Mouse (Mus musculus) midbrain, postnatal 0 days (tissue): ENCODE measurements around the gene Prkacb. TPM values are rescaled to one million over a fixed set of nuclear protein-coding genes. Genes with fewer than 3 reads are reported as not detected.

Experiments
- ATAC-seq: fragments of 200-750 bp; cut with Nextera tagmentation; 2 replicates; pipeline ENCODE4 v1.8.0; 2017; ENCODE audit warnings: moderate number of reproducible peaks, mild to moderate bottlenecking, moderate TSS enrichment, moderate library complexity; ENCODE audit not compliant: low FRiP score
- DNase-seq: peaks from one replicate; pipeline ENCODE4 v3.0.0-alpha.2; 2015; ENCODE audit warnings: low spot score
- H3K27ac ChIP-seq: fragments of 300-500 bp; sonication (generic); 2 replicates; pipeline ENCODE4 v1.5.1; 2014; ENCODE audit warnings: low read depth, mild to moderate bottlenecking, low read length, mixed read lengths
- H3K27me3 ChIP-seq: fragments of 300-500 bp; sonication (generic); 2 replicates; pipeline ENCODE4 v1.6.1; 2014; ENCODE audit warnings: low read length, control low read depth, mixed read lengths; ENCODE audit not compliant: insufficient read depth
- H3K36me3 ChIP-seq: fragments of 300-500 bp; sonication (generic); 2 replicates; pipeline ENCODE4 v1.6.1; 2014; ENCODE audit warnings: low read length, control low read depth, mixed read lengths; ENCODE audit not compliant: insufficient read depth
- H3K4me1 ChIP-seq: fragments of 300-500 bp; sonication (generic); 2 replicates; pipeline ENCODE4 v1.6.1; 2014; ENCODE audit warnings: mild to moderate bottlenecking, control low read depth, antibody characterized with exemption, low read length, mixed read lengths; ENCODE audit not compliant: insufficient read depth
- H3K4me2 ChIP-seq: fragments of 300-500 bp; sonication (generic); 2 replicates; pipeline ENCODE4 v1.6.1; 2014; ENCODE audit warnings: low read depth, mild to moderate bottlenecking, low read length, mixed read lengths; ENCODE audit not compliant: poor library complexity, severe bottlenecking
- H3K4me3 ChIP-seq: fragments of 300-500 bp; sonication (generic); 2 replicates; pipeline ENCODE4 v1.5.1; 2014; ENCODE audit warnings: low read depth, mild to moderate bottlenecking, low read length, moderate library complexity
- H3K9ac ChIP-seq: fragments of 300-500 bp; sonication (generic); replicated peaks from 2 replicates; pipeline ENCODE4 v1.6.1; 2014; ENCODE audit warnings: mild to moderate bottlenecking, low read length, moderate library complexity, mixed read lengths; ENCODE audit not compliant: poor library complexity, severe bottlenecking
- H3K9me3 ChIP-seq: fragments of 300-500 bp; sonication (generic); 2 replicates; pipeline ENCODE4 v1.6.1; 2016; ENCODE audit warnings: low read length, control low read depth
- CTCF ChIP-seq: IDR thresholded peaks from 2 replicates; pipeline ENCODE4 v1.5.1; 2016; ENCODE audit warnings: antibody characterized with exemption, mild to moderate bottlenecking
- WGBS: fragments of 180-500 bp; shearing (Covaris S2); extraction: QIAGEN DNeasy Blood & Tissue Kit; methylation state at CpG from one replicate; pipeline ENCODE4 v1.1.7; 2014; 5-methylcytosine and 5-hydroxymethylcytosine counted together
- polyA plus RNA-seq: library from polyadenylated mRNA; unstranded; fragments of >200 nt; fragmentation: Nextera tagmentation; extraction: Ambion mirVana; gene quantifications from 2 replicates; pipeline ENCODE4 v1.2.1, GENCODE M21; 2015
- total RNA-seq: library from RNA; depleted of rRNA; stranded (reverse); fragments of >200 nt; gene quantifications from 2 replicates; pipeline ENCODE4 v1.2.3, GENCODE M21; 2014

Prkacb gene
- total and polyA plus RNA-seq, 2 experiments from 2014 or later, result 221 to 311 TPM

GRCm38 (mm10) chr3:146734907-146735629 lies 77.7 kb downstream of the Prkacb start:
- no peak for DNase-seq
- Histone ChIP-seq H3K9ac (no peak overlapping the region), H3K27ac (no peak overlapping the region), H3K27me3 (no peaks in the 10 kb centered on the region), H3K9me3 (no peaks in the 10 kb centered on the region), H3K4me2 (no peak overlapping the region), H3K36me3 (peaks cover 49% of the 10 kb centered on the region), H3K4me1 (no peaks in the 10 kb centered on the region), H3K4me3 (no peak overlapping the region)
- no peak for ATAC-seq
- WGBS, result 90% methylated on average over 9 of the region's 9 CpGs
- no peak for TF ChIP-seq CTCF

DNA sequence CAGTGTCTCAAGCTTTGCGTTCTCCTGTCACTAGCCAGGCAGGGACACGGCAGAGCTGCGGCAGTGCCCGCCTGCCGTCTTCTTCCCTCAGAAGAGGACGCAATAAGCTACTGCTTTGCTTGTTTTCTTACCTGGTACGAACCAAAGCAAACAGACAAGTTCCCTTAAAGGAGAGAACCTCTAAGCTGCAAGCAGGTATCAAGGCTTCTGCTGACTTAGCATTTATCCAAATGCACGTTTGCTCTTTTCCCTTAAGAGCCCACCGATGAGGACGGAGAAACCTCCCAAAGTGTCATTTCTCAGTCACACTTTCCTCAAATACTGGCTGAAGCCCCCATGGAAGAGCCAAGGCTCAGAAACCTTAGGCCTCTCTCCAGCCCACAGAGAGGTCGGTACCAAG lies 81.3 kb downstream of the Prkacb start:
- no peak overlapping the region for H3K4me3 ChIP-seq
- peaks cover 39% of the 10 kb centered on the region for H3K36me3 ChIP-seq
- no peaks in the 10 kb centered on the region for H3K27me3 ChIP-seq
- no peak overlapping the region for H3K27ac ChIP-seq
- no peak for ATAC-seq
- WGBS, result 95% methylated on average over 11 of the region's 11 CpGs
- no peak for DNase-seq
- no peak overlapping the region for H3K9ac ChIP-seq
- H3K9me3 ChIP-seq, result no peaks in the 10 kb centered on the region
- no peak overlapping the region for H3K4me2 ChIP-seq
- no peaks in the 10 kb centered on the region for H3K4me1 ChIP-seq
- TF ChIP-seq CTCF, result no peak

- Histone ChIP-seq H3K36me3 (peaks cover 5% of the 10 kb centered on the region), H3K27me3 (no peaks in the 10 kb centered on the region), H3K9me3 (no peaks in the 10 kb centered on the region), H3K4me2 (no peak overlapping the region), H3K9ac (no peak overlapping the region), H3K4me3 (no peak overlapping the region), H3K4me1 (0 out of 2 replicates have a peak, but pooled peaks cover 2% of the 10 kb centered on the region), H3K27ac (no peak overlapping the region)
- DNase-seq (no peak), ATAC-seq (no peak)
- no peak for TF ChIP-seq CTCF
- 66% methylated on average over 3 of the region's 3 CpGs for WGBS
These were observed 89.8 kb downstream of the Prkacb start for GRCm38 (mm10) chr3:146723037-146723436.

- TF ChIP-seq CTCF, result no peak
- DNase-seq, result no peak
These were observed 93.1 kb downstream of the Prkacb start for GRCm38 (mm10) chr3:146719696-146720095.

GRCm38 (mm10) chr3:146718251-146718650 lies 94.5 kb downstream of the Prkacb start:
- H3K4me3 ChIP-seq, result no peak overlapping the region
- no peaks in the 10 kb centered on the region for H3K36me3 ChIP-seq
- no peak for TF ChIP-seq CTCF
- H3K27me3 ChIP-seq, result no peaks in the 10 kb centered on the region
- 70% methylated on average over 5 of the region's 5 CpGs for WGBS
- H3K4me2 ChIP-seq, result no peak overlapping the region
- H3K27ac ChIP-seq, result no peak overlapping the region
- DNase-seq (no peak), ATAC-seq (no peak)
- 0 out of 2 replicates have a peak, but pooled peaks cover 2% of the 10 kb centered on the region for H3K4me1 ChIP-seq
- H3K9me3 ChIP-seq, result no peaks in the 10 kb centered on the region
- no peak overlapping the region for H3K9ac ChIP-seq

More at GRCm38 (mm10) chr3:146719696-146720095, 93.1 kb downstream of the Prkacb start:
- H3K4me2 ChIP-seq, result no peak overlapping the region
- H3K36me3 ChIP-seq, result no peaks in the 10 kb centered on the region
- H3K27me3 ChIP-seq, result no peaks in the 10 kb centered on the region
- 66% methylated on average over 4 of the region's 4 CpGs for WGBS
- H3K9me3 ChIP-seq, result no peaks in the 10 kb centered on the region
- H3K27ac ChIP-seq, result no peak overlapping the region
- no peak for ATAC-seq
- H3K9ac ChIP-seq, result no peak overlapping the region
- H3K4me1 ChIP-seq, result 0 out of 2 replicates have a peak, but pooled peaks cover 2% of the 10 kb centered on the region
- no peak overlapping the region for H3K4me3 ChIP-seq

DNA sequence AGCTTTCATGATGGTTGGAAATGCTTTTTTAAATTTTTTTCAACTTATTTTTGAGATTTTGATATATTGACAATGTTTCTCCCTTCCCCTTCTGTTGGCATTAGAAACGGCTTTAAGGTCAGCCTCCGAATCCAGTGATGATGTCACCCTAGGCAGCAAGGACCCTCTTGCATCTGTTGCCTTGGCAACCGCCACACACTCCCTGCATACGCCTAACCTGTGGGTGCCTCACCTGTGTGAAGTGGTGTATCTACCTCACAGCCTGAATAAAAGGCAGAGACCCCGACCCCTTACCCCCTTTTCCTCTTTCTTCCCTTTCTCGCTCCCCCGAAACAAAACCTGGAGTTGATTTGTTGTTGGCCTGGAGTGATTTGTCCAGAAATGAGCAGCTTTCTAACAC lies 100.5 kb downstream of the Prkacb start:
- no peak for DNase-seq
- Histone ChIP-seq H3K27me3 (no peaks in the 10 kb centered on the region), H3K36me3 (no peaks in the 10 kb centered on the region), H3K9me3 (no peaks in the 10 kb centered on the region), H3K27ac (no peak overlapping the region), H3K4me2 (no peak overlapping the region), H3K9ac (no peak overlapping the region), H3K4me3 (no peak overlapping the region), H3K4me1 (peaks cover 4% of the 10 kb centered on the region; the same call in 1 of the 2 replicates)
- TF ChIP-seq CTCF, result no peak
- ATAC-seq, result peak; percentile 42; the same call in 1 of the 2 replicates
- 64% methylated on average over 7 of the region's 7 CpGs for WGBS
